Mouse (Mus musculus): ENCODE results near the gene Esrra. TPM values are rescaled to one million over a fixed set of nuclear protein-coding genes. Genes with fewer than 3 reads are reported as not detected.

Esrra gene
- polyA plus RNA-seq, 1 experiment from 2014 or later = 6.9 TPM

GRCm38 (mm10) chr19:6936299-6936698, 14.7 kb upstream of the Esrra start:
- ATAC-seq (ENCODE audit: low FRiP score, low TSS enrichment) (no peak), DNase-seq (no peak)
- Histone ChIP-seq H3K27ac (replicated peaks; ENCODE audit: low read depth, low read length) (no peak overlapping the region), H3K36me3 (ENCODE audit: control insufficient read depth, insufficient read depth, low read length) (peaks cover 9% of the 10 kb centered on the region; the same call in 1 of the 2 replicates), H3K4me3 (replicated peaks; ENCODE audit: low read depth, low read length) (no peak overlapping the region), H3K9me3 (ENCODE audit: control insufficient read depth, low read length) (no peaks in the 10 kb centered on the region), H3K9ac (replicated peaks; ENCODE audit: low read length) (no peak overlapping the region), H3K4me1 (ENCODE audit: control insufficient read depth, insufficient read depth, low read length) (peaks cover 27% of the 10 kb centered on the region), H3K27me3 (ENCODE audit: control insufficient read depth, insufficient read depth, low read length) (peaks cover 51% of the 10 kb centered on the region), H3K4me2 (ENCODE audit: low read length) (no peak overlapping the region)
- 21% methylated on average over 3 of the region's 3 CpGs for WGBS

GRCm38 (mm10) chr19:6934195-6934977, 12.8 kb upstream of the Esrra start, which contains the start of gene Kcnk4:
TSS of gene Kcnk4 (minus strand) at chr19:6934515.
- 12% methylated on average over 23 of the region's 23 CpGs for WGBS
- Histone ChIP-seq H3K27ac (replicated peaks; ENCODE audit: low read depth, low read length) (no peak within 1 kb of the TSS), H3K27me3 (ENCODE audit: control insufficient read depth, insufficient read depth, low read length) (peaks cover 59% of the 10 kb centered on the region)

GRCm38 (mm10) chr19:6933436-6934194, 12.0 kb upstream of the Esrra start:
- Histone ChIP-seq H3K4me1 (ENCODE audit: control insufficient read depth, insufficient read depth, low read length) (peaks cover 8% of the 10 kb centered on the region; the same call in 1 of the 2 replicates), H3K27me3 (ENCODE audit: control insufficient read depth, insufficient read depth, low read length) (peaks cover 66% of the 10 kb centered on the region), H3K36me3 (ENCODE audit: control insufficient read depth, insufficient read depth, low read length) (peaks cover 6% of the 10 kb centered on the region; the same call in 1 of the 2 replicates), H3K4me3 (replicated peaks; ENCODE audit: low read depth, low read length) (peak overlapping the region; percentile 39), H3K9ac (replicated peaks; ENCODE audit: low read length) (peak overlapping the region; percentile 45; the same call in 1 of the 2 replicates), H3K4me2 (ENCODE audit: low read length) (peak overlapping the region; percentile 68), H3K27ac (replicated peaks; ENCODE audit: low read depth, low read length) (no peak overlapping the region), H3K9me3 (ENCODE audit: control insufficient read depth, low read length) (no peaks in the 10 kb centered on the region)
- ATAC-seq (ENCODE audit: low FRiP score, low TSS enrichment) (peak; percentile 53), DNase-seq (peak; percentile 64)
- WGBS = 3% methylated on average over 58 of the region's 58 CpGs

More at GRCm38 (mm10) chr19:6934195-6934977, 12.8 kb upstream of the Esrra start, which contains the start of gene Kcnk4:
- Histone ChIP-seq H3K4me2 (ENCODE audit: low read length) (peak within 1 kb of the TSS; percentile 68), H3K36me3 (ENCODE audit: control insufficient read depth, insufficient read depth, low read length) (peaks cover 9% of the 10 kb centered on the region; the same call in 1 of the 2 replicates), H3K9ac (replicated peaks; ENCODE audit: low read length) (peak within 1 kb of the TSS; percentile 45; the same call in 1 of the 2 replicates), H3K9me3 (ENCODE audit: control insufficient read depth, low read length) (no peaks in the 10 kb centered on the region), H3K4me1 (ENCODE audit: control insufficient read depth, insufficient read depth, low read length) (peaks cover 13% of the 10 kb centered on the region), H3K4me3 (replicated peaks; ENCODE audit: low read depth, low read length) (peak within 1 kb of the TSS; percentile 39)
- ATAC-seq (ENCODE audit: low FRiP score, low TSS enrichment) (no peak), DNase-seq (no peak)

DNA sequence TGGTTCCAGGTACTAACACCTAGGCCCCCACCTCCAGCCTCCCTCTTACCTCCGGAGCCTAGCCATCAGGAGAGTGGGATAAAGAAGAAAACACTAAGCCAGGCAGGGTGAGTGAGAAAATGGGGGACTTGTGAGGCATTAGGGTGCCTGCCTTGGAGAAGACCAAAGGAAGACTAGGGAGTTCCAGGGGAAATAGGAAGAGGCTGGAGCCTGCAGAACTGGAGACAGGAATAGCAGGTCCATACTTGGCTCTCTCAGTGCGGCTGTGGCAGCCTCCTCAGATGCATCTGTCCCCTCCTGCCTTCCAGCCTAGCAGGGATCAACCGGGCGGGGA, 11.5 kb upstream of the Esrra start:
- Histone ChIP-seq H3K36me3 (ENCODE audit: control insufficient read depth, insufficient read depth, low read length) (0 out of 2 replicates have a peak, but pooled peaks cover under 1% of the 10 kb centered on the region), H3K4me1 (ENCODE audit: control insufficient read depth, insufficient read depth, low read length) (peaks cover 8% of the 10 kb centered on the region; the same call in 1 of the 2 replicates), H3K4me2 (ENCODE audit: low read length) (peak overlapping the region; percentile 68; the same call in 1 of the 2 replicates), H3K4me3 (replicated peaks; ENCODE audit: low read depth, low read length) (no peak overlapping the region), H3K9ac (replicated peaks; ENCODE audit: low read length) (no peak overlapping the region), H3K9me3 (ENCODE audit: control insufficient read depth, low read length) (no peaks in the 10 kb centered on the region), H3K27me3 (ENCODE audit: control insufficient read depth, insufficient read depth, low read length) (peaks cover 70% of the 10 kb centered on the region), H3K27ac (replicated peaks; ENCODE audit: low read depth, low read length) (no peak overlapping the region)
- WGBS = 17% methylated on average over 4 of the region's 4 CpGs
- ATAC-seq (ENCODE audit: low FRiP score, low TSS enrichment) = no peak
- DNase-seq = no peak

- Histone ChIP-seq H3K27ac (replicated peaks; ENCODE audit: low read depth, low read length) (no peak overlapping the region), H3K9ac (replicated peaks; ENCODE audit: low read length) (no peak overlapping the region), H3K27me3 (ENCODE audit: control insufficient read depth, insufficient read depth, low read length) (peaks cover 80% of the 10 kb centered on the region), H3K4me2 (ENCODE audit: low read length) (no peak overlapping the region), H3K4me1 (ENCODE audit: control insufficient read depth, insufficient read depth, low read length) (peaks cover 8% of the 10 kb centered on the region; the same call in 1 of the 2 replicates), H3K9me3 (ENCODE audit: control insufficient read depth, low read length) (no peaks in the 10 kb centered on the region), H3K4me3 (replicated peaks; ENCODE audit: low read depth, low read length) (no peak overlapping the region), H3K36me3 (ENCODE audit: control insufficient read depth, insufficient read depth, low read length) (no peaks in the 10 kb centered on the region)
- 39% methylated on average over 1 of the region's 1 CpGs for WGBS
- DNase-seq (no peak), ATAC-seq (ENCODE audit: low FRiP score, low TSS enrichment) (no peak)
Observed at GRCm38 (mm10) chr19:6932018-6932417, 10.4 kb upstream of the Esrra start.

DNA sequence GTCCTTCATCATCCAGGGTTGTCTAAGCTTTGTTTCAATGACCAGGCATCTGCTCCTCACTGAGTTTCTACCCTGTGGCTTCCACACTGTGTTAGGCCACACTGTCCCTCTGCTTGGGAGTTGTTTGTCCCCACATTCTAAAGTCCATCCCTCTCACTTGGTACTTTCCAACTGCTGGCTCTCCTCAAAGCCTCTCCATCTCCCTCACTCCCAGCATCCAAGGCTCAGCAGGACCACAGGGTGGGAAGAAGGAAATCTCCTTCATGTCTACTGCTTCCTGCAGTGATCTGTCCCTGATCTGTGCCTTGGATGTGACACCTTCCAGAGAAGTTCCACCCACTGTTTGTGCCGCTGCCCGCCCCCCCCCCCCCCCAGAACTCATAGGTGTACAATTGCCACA, 9.4 kb upstream of the Esrra start:
- H3K4me1 ChIP-seq (ENCODE audit: control insufficient read depth, insufficient read depth, low read length) = peaks cover 8% of the 10 kb centered on the region; the same call in 1 of the 2 replicates
- H3K9me3 ChIP-seq (ENCODE audit: control insufficient read depth, low read length) = no peaks in the 10 kb centered on the region
- 0% methylated on average over 2 of the region's 2 CpGs for WGBS
- no peaks in the 10 kb centered on the region for H3K36me3 ChIP-seq (ENCODE audit: control insufficient read depth, insufficient read depth, low read length)
- DNase-seq (no peak), ATAC-seq (ENCODE audit: low FRiP score, low TSS enrichment) (no peak)
- peaks cover 86% of the 10 kb centered on the region for H3K27me3 ChIP-seq (ENCODE audit: control insufficient read depth, insufficient read depth, low read length)
- no peak overlapping the region for H3K4me3 ChIP-seq (replicated peaks; ENCODE audit: low read depth, low read length)
- no peak overlapping the region for H3K9ac ChIP-seq (replicated peaks; ENCODE audit: low read length)
- no peak overlapping the region for H3K4me2 ChIP-seq (ENCODE audit: low read length)
- no peak overlapping the region for H3K27ac ChIP-seq (replicated peaks; ENCODE audit: low read depth, low read length)

GRCm38 (mm10) chr19:6928080-6928479, 6.5 kb upstream of the Esrra start:
- Histone ChIP-seq H3K9me3 (ENCODE audit: control insufficient read depth, low read length) (no peaks in the 10 kb centered on the region), H3K27me3 (ENCODE audit: control insufficient read depth, insufficient read depth, low read length) (peaks cover 86% of the 10 kb centered on the region), H3K4me3 (replicated peaks; ENCODE audit: low read depth, low read length) (no peak overlapping the region), H3K4me2 (ENCODE audit: low read length) (no peak overlapping the region), H3K4me1 (ENCODE audit: control insufficient read depth, insufficient read depth, low read length) (no peaks in the 10 kb centered on the region), H3K9ac (replicated peaks; ENCODE audit: low read length) (no peak overlapping the region), H3K36me3 (ENCODE audit: control insufficient read depth, insufficient read depth, low read length) (no peaks in the 10 kb centered on the region), H3K27ac (replicated peaks; ENCODE audit: low read depth, low read length) (no peak overlapping the region)
- DNase-seq (no peak), ATAC-seq (ENCODE audit: low FRiP score, low TSS enrichment) (no peak)
- 10% methylated on average over 9 of the region's 9 CpGs for WGBS

DNA sequence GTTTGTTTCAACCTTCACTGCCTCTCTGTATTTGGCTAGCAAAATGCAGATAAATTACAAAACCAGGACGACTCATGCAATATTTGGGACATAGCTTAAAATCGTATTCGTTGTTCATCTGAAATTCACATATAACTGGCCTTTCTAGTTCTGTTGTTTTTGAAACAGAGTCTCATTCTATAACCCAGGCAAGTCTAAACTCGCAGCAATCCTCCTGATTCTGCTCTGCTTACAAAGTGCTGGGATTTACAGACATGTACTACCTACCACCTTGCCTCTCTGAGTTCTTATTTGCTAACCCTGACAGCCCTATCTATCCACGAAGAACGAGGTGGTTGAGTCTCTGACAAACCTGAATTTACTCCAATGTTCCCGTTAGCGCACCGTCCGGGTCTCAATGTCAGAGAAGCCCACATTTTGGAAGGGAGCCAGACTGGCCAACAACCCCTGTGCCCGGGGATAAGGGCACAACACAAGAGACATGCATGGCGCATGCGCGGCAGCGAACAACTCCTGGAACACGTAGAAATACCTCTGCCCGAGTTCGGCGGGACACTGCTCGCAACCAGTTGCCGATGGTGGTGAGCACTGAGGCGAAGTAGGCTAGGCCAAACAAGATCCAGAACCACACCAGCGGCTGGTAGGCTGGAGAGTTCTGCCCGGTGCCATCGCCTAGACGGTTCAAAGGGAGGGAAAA, 5.1 kb upstream of the Esrra start:
- Histone ChIP-seq H3K4me2 (ENCODE audit: low read length) (peak overlapping the region; percentile 23), H3K9ac (replicated peaks; ENCODE audit: low read length) (no peak overlapping the region), H3K27me3 (ENCODE audit: control insufficient read depth, insufficient read depth, low read length) (peaks cover 79% of the 10 kb centered on the region), H3K4me1 (ENCODE audit: control insufficient read depth, insufficient read depth, low read length) (peaks cover 7% of the 10 kb centered on the region; the same call in 1 of the 2 replicates), H3K36me3 (ENCODE audit: control insufficient read depth, insufficient read depth, low read length) (no peaks in the 10 kb centered on the region), H3K9me3 (ENCODE audit: control insufficient read depth, low read length) (no peaks in the 10 kb centered on the region), H3K4me3 (replicated peaks; ENCODE audit: low read depth, low read length) (peak overlapping the region; percentile 8; the same call in 1 of the 2 replicates), H3K27ac (replicated peaks; ENCODE audit: low read depth, low read length) (no peak overlapping the region)
- DNase-seq = peak; percentile 58
- WGBS = 10% methylated on average over 26 of the region's 26 CpGs
- no peak for ATAC-seq (ENCODE audit: low FRiP score, low TSS enrichment)

All from midbrain, embryonic 14.5 days (tissue).